Comparison of ENCODE assay signal across 21 mouse cellular contexts in genomic region chr5:141403741-141404140, GRCm38 (mm10).
"Had no signal": no experiment of that assay in that cellular context is flagged by ENCODE, and none has a peak within 500 bp of the region (broad histone marks: within the 10 kb centered on the region; RNA-seq: fewer than 3 reads in every experiment).

No protein-coding gene starts in this region.

- H3K4me3 ChIP-seq: kidney, embryonic 15.5 days; limb, embryonic 10.5 days; limb, embryonic 13.5 days; liver, embryonic 12.5 days; liver, embryonic 15.5 days; lung, embryonic 15.5 days; megakaryocyte, embryonic 14.5 days; midbrain, embryonic 10.5 days; neural tube, embryonic 12.5 days; stomach, embryonic 15.5 days had no signal

- H3K27ac ChIP-seq: kidney, embryonic 15.5 days; limb, embryonic 10.5 days; limb, embryonic 13.5 days; liver, embryonic 12.5 days; liver, embryonic 15.5 days; lung, embryonic 15.5 days; midbrain, embryonic 10.5 days; neural tube, embryonic 12.5 days; stomach, embryonic 15.5 days had no signal

- H3K9me3 ChIP-seq: kidney, embryonic 15.5 days; limb, embryonic 10.5 days; limb, embryonic 13.5 days; liver, embryonic 12.5 days; liver, embryonic 15.5 days; lung, embryonic 15.5 days; megakaryocyte, embryonic 14.5 days; midbrain, embryonic 10.5 days; neural tube, embryonic 12.5 days; stomach, embryonic 15.5 days had no signal

- H3K27me3 ChIP-seq: kidney, embryonic 15.5 days; limb, embryonic 13.5 days; liver, embryonic 12.5 days; liver, embryonic 15.5 days; lung, embryonic 15.5 days; megakaryocyte, embryonic 14.5 days; neural tube, embryonic 12.5 days; stomach, embryonic 15.5 days had no signal

- H3K4me1 ChIP-seq: liver, embryonic 12.5 days; liver, embryonic 15.5 days; megakaryocyte, embryonic 14.5 days; stomach, embryonic 15.5 days had no signal

- H3K4me2 ChIP-seq: kidney, embryonic 15.5 days; limb, embryonic 13.5 days; liver, embryonic 12.5 days; liver, embryonic 15.5 days; lung, embryonic 15.5 days; neural tube, embryonic 12.5 days; stomach, embryonic 15.5 days had no signal

- DNase-seq: kidney, postnatal 10 days; kidney, postnatal 36 days; layer of hippocampus, adult 9-11 months; liver; lung, adult 18-20 months; lung, postnatal 36 days; midbrain, embryonic 14.5 days; retina, postnatal 1 day; right cerebral cortex, postnatal 25 days; spleen, adult 18-20 months; thymus, postnatal 36 days had no signal

- H3K36me3 ChIP-seq: kidney, embryonic 15.5 days; limb, embryonic 10.5 days; limb, embryonic 13.5 days; liver, embryonic 12.5 days; liver, embryonic 15.5 days; lung, embryonic 15.5 days; midbrain, embryonic 10.5 days; neural tube, embryonic 12.5 days; stomach, embryonic 15.5 days had no signal

- ATAC-seq: liver, embryonic 12.5 days had no signal

- H3K9ac ChIP-seq: kidney, embryonic 15.5 days; limb, embryonic 13.5 days; liver, embryonic 12.5 days; liver, embryonic 15.5 days; lung, embryonic 15.5 days; neural tube, embryonic 12.5 days; stomach, embryonic 15.5 days had no signal
